ENCODE assay signal across 10 mouse cellular contexts in the genomic region with DNA sequence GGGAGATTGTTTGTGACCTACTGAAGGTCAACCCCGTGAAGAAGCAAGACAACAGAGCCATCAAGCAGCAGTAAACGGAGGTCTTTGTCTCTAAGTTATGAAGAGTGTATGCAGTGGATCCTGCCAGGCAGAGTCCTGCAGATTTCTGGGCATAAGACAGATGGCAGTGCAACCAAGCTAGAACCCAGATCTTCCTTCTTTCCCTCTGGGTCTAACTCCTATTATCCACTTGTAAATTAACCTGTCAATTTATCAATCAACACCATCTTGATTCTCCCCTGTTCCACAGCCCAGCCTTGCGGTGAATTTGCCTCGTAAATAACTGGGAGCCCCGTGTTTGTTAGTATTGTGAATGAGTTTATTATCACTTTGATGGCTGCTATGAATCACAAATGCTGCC.
DNase-seq lines count a peak whose midpoint lies in the region; ATAC-seq lines count a peak whose summit lies in the region.
"Had no signal": no experiment of that assay in that cellular context is flagged by ENCODE, and none has a peak within 500 bp of the region (broad histone marks: within the 10 kb centered on the region; RNA-seq: fewer than 3 reads in every experiment).

No protein-coding gene starts in this region.

- H3K4me3 ChIP-seq in kidney, embryonic 14.5 days (ENCODE audit: low read length): no peak overlapping the region
- H3K4me3 ChIP-seq: heart, embryonic 15.5 days; megakaryocyte, embryonic 14.5 days had no signal

- H3K27me3 ChIP-seq in kidney, embryonic 14.5 days (ENCODE audit: control insufficient read depth, insufficient read depth, low read length): no peaks in the 10 kb centered on the region
- H3K27me3 ChIP-seq: heart, embryonic 15.5 days; megakaryocyte, embryonic 14.5 days had no signal

- ATAC-seq in kidney, embryonic 14.5 days (ENCODE audit: low FRiP score, low TSS enrichment): no peak

- DNase-seq in kidney, adult 18-20 months: peak; percentile 7
- peak; percentile 50 for DNase-seq in brain, adult 2 months (ENCODE audit: low read depth, low spot score)
- peak; percentile 5 to 15 for DNase-seq in frontal cortex, postnatal 36 days (ENCODE audit: low spot score in 2 of 2)
- peak; percentile 10 to 42 for DNase-seq in left cerebral cortex, postnatal 25 days (ENCODE audit: low spot score in 2 of 2)
- no peak for DNase-seq in urinary bladder, adult 2 months (ENCODE audit: low spot score)
- no peak for DNase-seq in spleen, postnatal 4 days (ENCODE audit: low spot score in 2 of 2)
- DNase-seq in spleen, postnatal 36 days (ENCODE audit: low spot score in 2 of 2): no peak

- no peak overlapping the region for H3K27ac ChIP-seq in kidney, embryonic 14.5 days (ENCODE audit: low read depth, low read length)
- H3K27ac ChIP-seq: heart, embryonic 15.5 days had no signal

- H3K9ac ChIP-seq in kidney, embryonic 14.5 days (ENCODE audit: low read depth, low read length): no peak overlapping the region
- H3K9ac ChIP-seq: heart, embryonic 15.5 days had no signal

- WGBS in kidney, embryonic 14.5 days: 14% methylated on average over 5 of the region's 5 CpGs

- no peaks in the 10 kb centered on the region for H3K9me3 ChIP-seq in kidney, embryonic 14.5 days (ENCODE audit: control insufficient read depth, low read length)
- H3K9me3 ChIP-seq: heart, embryonic 15.5 days; megakaryocyte, embryonic 14.5 days had no signal

- intact Hi-C loops in left cerebral cortex, postnatal 25 days (cut with DNase I): loop anchor here (2.0 to 10.0 kb wide), 2 partner anchors 174 to 524 kb away; no protein-coding TSS in a partner anchor

- H3K4me1 ChIP-seq in kidney, embryonic 14.5 days (ENCODE audit: control insufficient read depth, insufficient read depth, low read length): no peaks in the 10 kb centered on the region
- H3K4me1 ChIP-seq: heart, embryonic 15.5 days; megakaryocyte, embryonic 14.5 days had no signal

- no peaks in the 10 kb centered on the region for H3K36me3 ChIP-seq in kidney, embryonic 14.5 days (ENCODE audit: control insufficient read depth, insufficient read depth, low read length)
- H3K36me3 ChIP-seq: heart, embryonic 15.5 days had no signal

- no peak overlapping the region for H3K4me2 ChIP-seq in kidney, embryonic 14.5 days (replicated peaks; ENCODE audit: low read depth, low read length)
- H3K4me2 ChIP-seq: heart, embryonic 15.5 days had no signal

Comparison
In these comparisons a context has a peak if more than half of its experiments do, and no peak if none do; other contexts are left out.
1. DNase-seq: peak in kidney, adult 18-20 months (single experiment), brain, adult 2 months (single experiment), frontal cortex, postnatal 36 days (2 of 2) and left cerebral cortex, postnatal 25 days (2 of 2); none in urinary bladder, adult 2 months (single experiment), spleen, postnatal 4 days (0 of 2) and spleen, postnatal 36 days (0 of 2).